Mouse (Mus musculus) heart, embryonic 13.5 days (tissue): ENCODE data around the gene Mroh3. TPM values are rescaled to one million over a fixed set of nuclear protein-coding genes. Genes with fewer than 3 reads are reported as not detected.

Experiments used
- ATAC-seq: fragments of 200-750 bp; cut with Nextera tagmentation; 2 replicates; pipeline ENCODE4 v1.8.0; 2017; ENCODE audit warnings: moderate TSS enrichment; ENCODE audit not compliant: insufficient number of reproducible peaks, low FRiP score, low TSS enrichment; ENCODE audit errors: extremely low read depth
- H3K27ac ChIP-seq: fragments of 300-500 bp; sonication (generic); replicated peaks from 2 replicates; pipeline ENCODE4 v1.5.1; 2015; ENCODE audit warnings: moderate library complexity, mild to moderate bottlenecking, inconsistent platforms
- H3K27me3 ChIP-seq: fragments of 300-500 bp; sonication (generic); replicated peaks from 2 replicates; pipeline ENCODE4 v1.6.1; 2015; ENCODE audit warnings: mild to moderate bottlenecking, inconsistent platforms
- H3K36me3 ChIP-seq: fragments of 300-500 bp; sonication (generic); 2 replicates; pipeline ENCODE4 v1.6.1; 2015; ENCODE audit warnings: mild to moderate bottlenecking, inconsistent platforms
- H3K4me1 ChIP-seq: fragments of 300-500 bp; sonication (generic); 2 replicates; pipeline ENCODE4 v1.6.1; 2015; ENCODE audit warnings: inconsistent platforms
- H3K4me2 ChIP-seq: fragments of 300-500 bp; sonication (generic); 2 replicates; pipeline ENCODE4 v1.6.1; 2015; ENCODE audit warnings: inconsistent platforms, mild to moderate bottlenecking, moderate library complexity
- H3K4me3 ChIP-seq: fragments of 300-500 bp; sonication (generic); 2 replicates; pipeline ENCODE4 v1.5.1; 2015; ENCODE audit warnings: moderate library complexity, mild to moderate bottlenecking, inconsistent platforms
- H3K9ac ChIP-seq: fragments of 300-500 bp; sonication (generic); 2 replicates; pipeline ENCODE4 v1.6.1; 2015; ENCODE audit warnings: inconsistent platforms, mild to moderate bottlenecking, moderate library complexity
- H3K9me3 ChIP-seq: fragments of 300-500 bp; sonication (generic); 2 replicates; pipeline ENCODE4 v1.6.1; 2016; ENCODE audit warnings: inconsistent platforms
- WGBS: fragments of 180-500 bp; shearing (Covaris S2); methylation state at CpG from one replicate; pipeline ENCODE4 v1.1.7; 2015; ENCODE audit warnings: mixed read lengths; 5-methylcytosine and 5-hydroxymethylcytosine counted together
- polyA plus RNA-seq: library from polyadenylated mRNA; unstranded; fragments of >200 nt; fragmentation: Nextera tagmentation; extraction: Ambion mirVana; gene quantifications from 2 replicates; pipeline ENCODE4 v1.2.1, GENCODE M21; 2015

Mroh3 gene
- polyA plus RNA-seq, 1 experiment from 2014 or later: not detected

GRCm38 (mm10) chr1:136244469-136244868 lies 31.8 kb upstream of the Mroh3 start:
- H3K36me3 ChIP-seq: no peaks in the 10 kb centered on the region
- H3K9me3 ChIP-seq: no peaks in the 10 kb centered on the region
- no peak overlapping the region for H3K9ac ChIP-seq
- no peak overlapping the region for H3K27ac ChIP-seq
- no peak overlapping the region for H3K4me2 ChIP-seq
- H3K4me1 ChIP-seq: no peaks in the 10 kb centered on the region
- H3K27me3 ChIP-seq: no peaks in the 10 kb centered on the region
- ATAC-seq: no peak
- WGBS: 76% methylated on average over 4 of the region's 5 CpGs
- H3K4me3 ChIP-seq: no peak overlapping the region

GRCm38 (mm10) chr1:136241801-136242200 lies 29.2 kb upstream of the Mroh3 start:
- ATAC-seq: no peak
- H3K27me3 ChIP-seq: no peaks in the 10 kb centered on the region
- no peak overlapping the region for H3K4me2 ChIP-seq
- H3K9ac ChIP-seq: no peak overlapping the region
- H3K4me1 ChIP-seq: no peaks in the 10 kb centered on the region
- H3K27ac ChIP-seq: no peak overlapping the region
- no peak overlapping the region for H3K4me3 ChIP-seq
- WGBS: 76% methylated on average over 7 of the region's 7 CpGs
- H3K36me3 ChIP-seq: no peaks in the 10 kb centered on the region
- H3K9me3 ChIP-seq: no peaks in the 10 kb centered on the region

DNA sequence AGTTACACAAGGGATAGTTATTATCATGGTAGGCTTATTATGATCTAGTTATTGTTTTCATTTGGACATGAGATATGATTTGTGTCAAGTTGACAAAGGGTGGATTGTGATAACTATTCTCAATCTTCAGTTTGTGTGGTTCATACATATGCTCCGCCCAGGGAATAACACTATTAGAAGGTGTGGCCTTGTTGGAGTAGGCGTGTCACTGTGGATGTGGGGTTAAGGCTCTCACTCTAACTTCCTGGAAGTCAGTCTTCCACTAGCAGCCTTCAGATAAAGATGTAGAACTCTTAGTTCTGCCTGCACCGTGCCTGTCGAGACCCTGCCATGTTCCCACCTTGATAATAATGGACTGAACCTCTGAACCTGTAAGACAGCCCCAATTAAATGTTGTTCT lies 25.9 kb upstream of the Mroh3 start:
- no peak overlapping the region for H3K9ac ChIP-seq
- no peak overlapping the region for H3K27ac ChIP-seq
- H3K36me3 ChIP-seq: no peaks in the 10 kb centered on the region
- no peak overlapping the region for H3K4me3 ChIP-seq
- 70% methylated on average over 4 of the region's 4 CpGs for WGBS
- no peaks in the 10 kb centered on the region for H3K9me3 ChIP-seq
- H3K4me1 ChIP-seq: peaks cover 12% of the 10 kb centered on the region
- H3K4me2 ChIP-seq: no peak overlapping the region
- ATAC-seq: no peak
- H3K27me3 ChIP-seq: peaks cover 25% of the 10 kb centered on the region

DNA sequence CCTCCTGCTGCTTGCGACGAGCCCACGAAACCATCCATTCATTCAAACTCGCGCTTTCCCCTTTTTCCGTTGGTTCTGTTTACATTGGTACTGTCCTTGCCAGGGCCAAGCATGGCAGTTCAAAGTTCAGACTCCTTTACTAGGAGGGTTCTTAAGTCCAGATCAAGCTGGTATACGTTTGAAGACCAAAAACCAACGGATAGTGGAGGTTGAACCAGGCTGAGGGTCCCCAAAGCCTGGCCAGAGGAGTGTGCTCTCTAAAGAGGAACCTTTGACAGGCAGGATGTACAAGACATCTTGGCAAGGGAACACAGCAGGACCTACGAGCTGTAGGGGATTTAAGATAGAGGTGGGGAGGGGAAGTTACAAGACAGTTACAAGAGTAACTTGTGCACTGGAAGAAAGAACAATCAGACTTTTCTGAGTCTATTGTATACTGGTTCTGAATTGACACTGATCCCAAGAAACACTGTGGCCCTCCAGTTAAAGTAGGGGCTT lies 22.0 kb upstream of the Mroh3 start:
- ATAC-seq: no peak
- Histone ChIP-seq H3K4me2 (peak overlapping the region; percentile 91), H3K9ac (peak overlapping the region; percentile 78), H3K4me1 (peaks cover 36% of the 10 kb centered on the region), H3K36me3 (no peaks in the 10 kb centered on the region), H3K27me3 (peaks cover 64% of the 10 kb centered on the region), H3K27ac (no peak overlapping the region), H3K4me3 (peak overlapping the region; percentile 66), H3K9me3 (no peaks in the 10 kb centered on the region)
- 6% methylated on average over 9 of the region's 9 CpGs for WGBS

- H3K36me3 ChIP-seq: no peaks in the 10 kb centered on the region
- H3K27me3 ChIP-seq: peaks cover 70% of the 10 kb centered on the region
- H3K4me3 ChIP-seq: peak within 1 kb of the TSS; percentile 66
- H3K4me1 ChIP-seq: peaks cover 41% of the 10 kb centered on the region
- H3K27ac ChIP-seq: no peak within 1 kb of the TSS
- peak within 1 kb of the TSS; percentile 91 for H3K4me2 ChIP-seq
- peak within 1 kb of the TSS; percentile 78 for H3K9ac ChIP-seq
- H3K9me3 ChIP-seq: no peaks in the 10 kb centered on the region
- ATAC-seq: 0 out of 2 replicates have a peak, but pooled peaks have one; percentile 11
- WGBS: under 1% methylated on average over 51 of the region's 51 CpGs
Observed at GRCm38 (mm10) chr1:136233892-136234594, 21.4 kb upstream of the Mroh3 start, which contains the start of gene Inava. TSS of gene Inava (minus strand) at chr1:136234264.

- no peak for ATAC-seq
- WGBS: 3% methylated on average over 23 of the region's 23 CpGs
- Histone ChIP-seq H3K4me3 (peak overlapping the region; percentile 66), H3K27ac (no peak overlapping the region), H3K27me3 (peaks cover 74% of the 10 kb centered on the region), H3K36me3 (no peaks in the 10 kb centered on the region), H3K4me1 (peaks cover 50% of the 10 kb centered on the region), H3K9me3 (no peaks in the 10 kb centered on the region), H3K4me2 (peak overlapping the region; percentile 91), H3K9ac (peak overlapping the region; percentile 78)
Observed at GRCm38 (mm10) chr1:136232986-136233790, 20.6 kb upstream of the Mroh3 start.

GRCm38 (mm10) chr1:136232285-136232926 lies 19.8 kb upstream of the Mroh3 start:
- Histone ChIP-seq H3K4me2 (peak overlapping the region; percentile 91), H3K4me3 (peak overlapping the region; percentile 66), H3K9ac (no peak overlapping the region), H3K27ac (no peak overlapping the region), H3K4me1 (peaks cover 56% of the 10 kb centered on the region), H3K9me3 (no peaks in the 10 kb centered on the region), H3K36me3 (no peaks in the 10 kb centered on the region), H3K27me3 (peaks cover 74% of the 10 kb centered on the region)
- WGBS: 8% methylated on average over 9 of the region's 9 CpGs
- ATAC-seq: no peak

GRCm38 (mm10) chr1:136231596-136231995 lies 19.0 kb upstream of the Mroh3 start:
- ATAC-seq: no peak
- Histone ChIP-seq H3K27me3 (peaks cover 79% of the 10 kb centered on the region), H3K4me3 (peak overlapping the region; percentile 66), H3K9me3 (no peaks in the 10 kb centered on the region), H3K9ac (no peak overlapping the region), H3K36me3 (no peaks in the 10 kb centered on the region), H3K27ac (no peak overlapping the region), H3K4me2 (peak overlapping the region; percentile 91; the same call in 1 of the 2 replicates), H3K4me1 (peaks cover 56% of the 10 kb centered on the region)
- WGBS: 16% methylated on average over 6 of the region's 6 CpGs

- H3K4me1 ChIP-seq: peaks cover 56% of the 10 kb centered on the region
- H3K9ac ChIP-seq: peak overlapping the region; percentile 19; the same call in 1 of the 2 replicates
- WGBS: 55% methylated on average over 11 of the region's 11 CpGs
- H3K9me3 ChIP-seq: no peaks in the 10 kb centered on the region
- no peaks in the 10 kb centered on the region for H3K36me3 ChIP-seq
- H3K4me2 ChIP-seq: no peak overlapping the region
- peaks cover 71% of the 10 kb centered on the region for H3K27me3 ChIP-seq
- no peak for ATAC-seq
- no peak overlapping the region for H3K27ac ChIP-seq
- H3K4me3 ChIP-seq: no peak overlapping the region
Observed at GRCm38 (mm10) chr1:136230201-136230600, 17.6 kb upstream of the Mroh3 start.

- Histone ChIP-seq H3K4me1 (peaks cover 48% of the 10 kb centered on the region), H3K27me3 (peaks cover 59% of the 10 kb centered on the region), H3K9ac (no peak overlapping the region), H3K27ac (0 out of 2 replicates have a peak overlapping the region, but pooled peaks have one; percentile 8), H3K4me3 (no peak overlapping the region), H3K4me2 (no peak overlapping the region), H3K9me3 (no peaks in the 10 kb centered on the region), H3K36me3 (no peaks in the 10 kb centered on the region)
- WGBS: 54% methylated on average over 6 of the region's 6 CpGs
- no peak for ATAC-seq
Observed at GRCm38 (mm10) chr1:136229040-136229373, 16.4 kb upstream of the Mroh3 start.
